Mouse (Mus musculus): ENCODE measurements at regions not wholly inside any gene's neighbourhood (a gene's known extent, or its start where the extent isn't known, plus 50 kb on each side); places are given as distances from the start of the nearest gene placed in this dataset.
"Not testable (repeated sequence)": the region's sequence is repeated elsewhere in the genome, so short reads cannot be mapped to it uniquely, and the experiment has no call there.

- DNase-seq (ENCODE audit: low spot score) = peak; percentile 48
Measured at GRCm38 (mm10) chr8:24386462-24386861, 339.2 kb downstream of the Adam3 start.

GRCm38 (mm10) chr8:24383963-24384435, 341.7 kb downstream of the Adam3 start:
- no peak for DNase-seq (ENCODE audit: low spot score)

- DNase-seq (ENCODE audit: low spot score) = no peak
Measured at GRCm38 (mm10) chr8:24383130-24383962, 342.3 kb downstream of the Adam3 start.

GRCm38 (mm10) chr8:24381666-24382253, 343.9 kb downstream of the Adam3 start:
- no peak for DNase-seq (ENCODE audit: low spot score)

GRCm38 (mm10) chr8:24378070-24378469, 347.6 kb downstream of the Adam3 start:
- DNase-seq (ENCODE audit: low spot score) = no peak

GRCm38 (mm10) chr8:24376846-24377245, 348.8 kb downstream of the Adam3 start:
- not testable (repeated sequence) for DNase-seq (ENCODE audit: low spot score)

GRCm38 (mm10) chr8:24374503-24374902, 351.1 kb downstream of the Adam3 start:
- DNase-seq (ENCODE audit: low spot score) = no peak

- DNase-seq (ENCODE audit: low spot score) = no peak
Measured at GRCm38 (mm10) chr8:24372068-24372467, 353.6 kb downstream of the Adam3 start.

- no peak for DNase-seq (ENCODE audit: low spot score)
Measured at GRCm38 (mm10) chr8:24366000-24366399, 359.7 kb downstream of the Adam3 start.

- DNase-seq (ENCODE audit: low spot score) = no peak
Measured at GRCm38 (mm10) chr8:24364685-24365084, 361.0 kb downstream of the Adam3 start.

- no peak for DNase-seq (ENCODE audit: low spot score)
Measured at GRCm38 (mm10) chr8:24359022-24359600, 366.5 kb downstream of the Adam3 start.

- no peak for DNase-seq (ENCODE audit: low spot score)
Measured at GRCm38 (mm10) chr8:24355146-24355545, 370.5 kb downstream of the Adam3 start.

GRCm38 (mm10) chr8:24353842-24354241, 371.8 kb downstream of the Adam3 start:
- DNase-seq (ENCODE audit: low spot score) = no peak

- no peak for DNase-seq (ENCODE audit: low spot score)
Measured at GRCm38 (mm10) chr8:24352322-24352721, 373.3 kb downstream of the Adam3 start.

GRCm38 (mm10) chr8:24351760-24352159, 373.9 kb downstream of the Adam3 start:
- no peak for DNase-seq (ENCODE audit: low spot score)

- no peak for DNase-seq (ENCODE audit: low spot score)
Measured at GRCm38 (mm10) chr8:24346390-24347113, 379.1 kb downstream of the Adam3 start.

GRCm38 (mm10) chr8:24338694-24339093, 387.0 kb downstream of the Adam3 start:
- no peak for DNase-seq (ENCODE audit: low spot score)

GRCm38 (mm10) chr8:24337635-24338034, 388.0 kb downstream of the Adam3 start:
- DNase-seq (ENCODE audit: low spot score) = no peak

GRCm38 (mm10) chr8:24335709-24336108, 389.9 kb downstream of the Adam3 start:
- DNase-seq (ENCODE audit: low spot score) = no peak

- no peak for DNase-seq (ENCODE audit: low spot score)
Measured at GRCm38 (mm10) chr8:24333705-24334104, 391.9 kb downstream of the Adam3 start.

- no peak for DNase-seq (ENCODE audit: low spot score)
Measured at GRCm38 (mm10) chr8:24310893-24311292, 414.8 kb downstream of the Adam3 start.

- no peak for DNase-seq (ENCODE audit: low spot score)
Measured at GRCm38 (mm10) chr8:24294565-24294964, 431.1 kb downstream of the Adam3 start.
